Mouse (Mus musculus) lung, postnatal 0 days (tissue): ENCODE measurements around the gene Nt5dc3.

ENCODE experiments used
- CTCF ChIP-seq: IDR thresholded peaks from 2 replicates; pipeline ENCODE4 v1.5.1; 2016; ENCODE audit warnings: antibody characterized with exemption, mild to moderate bottlenecking
- EP300 ChIP-seq: IDR thresholded peaks from 2 replicates; pipeline ENCODE4 v1.6.1; 2016; ENCODE audit warnings: antibody characterized with exemption, mild to moderate bottlenecking, control low read depth

DNA sequence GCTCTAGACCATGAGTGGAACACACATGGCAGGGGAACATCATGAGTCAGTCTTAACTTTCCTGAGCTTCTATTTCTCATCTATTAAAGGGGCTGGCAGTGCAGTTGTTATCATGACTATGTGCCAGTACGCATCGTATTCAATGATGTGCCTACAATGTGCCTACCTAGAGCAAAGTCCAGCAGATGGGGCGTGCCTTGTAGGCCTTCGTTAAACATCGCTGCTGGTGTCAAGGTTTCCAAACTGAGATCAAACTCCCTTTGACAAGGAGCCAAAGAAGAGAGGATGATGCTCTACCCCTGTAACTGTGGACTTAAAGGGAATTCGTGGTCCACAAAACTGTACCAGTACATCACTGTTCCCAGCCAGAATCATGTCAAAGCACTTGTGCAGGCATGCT, 83.7 kb downstream of the Nt5dc3 start:
- no peak for TF ChIP-seq CTCF
- TF ChIP-seq EP300: no peak
